Mouse (Mus musculus): ENCODE results near the gene Ctsd. TPM values are rescaled to one million over a fixed set of nuclear protein-coding genes. Genes with fewer than 3 reads are reported as not detected.

Ctsd gene
- polyA plus RNA-seq, 1 experiment from 2014 or later = 312 TPM

GRCm38 (mm10) chr7:142370937-142371336, 16.9 kb downstream of the Ctsd start:
- Histone ChIP-seq H3K27ac (no peak overlapping the region), H3K9me3 (replicated peaks) (no peaks in the 10 kb centered on the region), H3K9ac (no peak overlapping the region), H3K36me3 (peaks cover 6% of the 10 kb centered on the region), H3K4me1 (peaks cover 31% of the 10 kb centered on the region), H3K4me2 (peak overlapping the region; percentile 91), H3K4me3 (replicated peaks) (0 out of 2 replicates have a peak overlapping the region, but pooled peaks have one; percentile 47), H3K27me3 (peaks cover 41% of the 10 kb centered on the region)
- 85% methylated on average over 18 of the region's 18 CpGs for WGBS
- ATAC-seq (replicated peaks; ENCODE audit: low FRiP score) = no peak

GRCm38 (mm10) chr7:142369820-142370219, 18.0 kb downstream of the Ctsd start:
- Histone ChIP-seq H3K9ac (no peak overlapping the region), H3K4me2 (0 out of 2 replicates have a peak overlapping the region, but pooled peaks have one; percentile 7), H3K27me3 (peaks cover 41% of the 10 kb centered on the region), H3K36me3 (no peaks in the 10 kb centered on the region), H3K4me1 (peaks cover 31% of the 10 kb centered on the region), H3K4me3 (replicated peaks) (no peak overlapping the region), H3K27ac (no peak overlapping the region), H3K9me3 (replicated peaks) (no peaks in the 10 kb centered on the region)
- WGBS = 54% methylated on average over 6 of the region's 6 CpGs
- no peak for ATAC-seq (replicated peaks; ENCODE audit: low FRiP score)

- H3K4me3 ChIP-seq (replicated peaks) = no peak overlapping the region
- H3K36me3 ChIP-seq = no peaks in the 10 kb centered on the region
- no peak overlapping the region for H3K27ac ChIP-seq
- no peak overlapping the region for H3K9ac ChIP-seq
- peaks cover 24% of the 10 kb centered on the region for H3K4me1 ChIP-seq
- no peak for ATAC-seq (replicated peaks; ENCODE audit: low FRiP score)
- 68% methylated on average over 2 of the region's 2 CpGs for WGBS
- H3K27me3 ChIP-seq = peaks cover 41% of the 10 kb centered on the region
- no peaks in the 10 kb centered on the region for H3K9me3 ChIP-seq (replicated peaks)
- no peak overlapping the region for H3K4me2 ChIP-seq
Observed at GRCm38 (mm10) chr7:142368856-142369255, 19.0 kb downstream of the Ctsd start.

GRCm38 (mm10) chr7:142363107-142363506, 24.7 kb downstream of the Ctsd start:
- Histone ChIP-seq H3K4me2 (no peak overlapping the region), H3K4me3 (replicated peaks) (no peak overlapping the region), H3K4me1 (0 out of 2 replicates have a peak, but pooled peaks cover 6% of the 10 kb centered on the region), H3K27ac (no peak overlapping the region), H3K9me3 (replicated peaks) (no peaks in the 10 kb centered on the region), H3K36me3 (no peaks in the 10 kb centered on the region), H3K27me3 (no peaks in the 10 kb centered on the region), H3K9ac (no peak overlapping the region)
- ATAC-seq (replicated peaks; ENCODE audit: low FRiP score) = no peak
- 70% methylated on average over 4 of the region's 4 CpGs for WGBS

GRCm38 (mm10) chr7:142360743-142361142, 27.1 kb downstream of the Ctsd start:
- 0 out of 2 replicates have a peak, but pooled peaks cover 6% of the 10 kb centered on the region for H3K4me1 ChIP-seq
- H3K27me3 ChIP-seq = no peaks in the 10 kb centered on the region
- H3K9ac ChIP-seq = no peak overlapping the region
- no peak overlapping the region for H3K4me3 ChIP-seq (replicated peaks)
- no peak overlapping the region for H3K4me2 ChIP-seq
- no peak for ATAC-seq (replicated peaks; ENCODE audit: low FRiP score)
- H3K36me3 ChIP-seq = no peaks in the 10 kb centered on the region
- H3K27ac ChIP-seq = no peak overlapping the region
- no peaks in the 10 kb centered on the region for H3K9me3 ChIP-seq (replicated peaks)

- H3K9me3 ChIP-seq (replicated peaks) = no peaks in the 10 kb centered on the region
- 61% methylated on average over 8 of the region's 8 CpGs for WGBS
- ATAC-seq (replicated peaks; ENCODE audit: low FRiP score) = no peak
Observed at GRCm38 (mm10) chr7:142359129-142359528, 28.7 kb downstream of the Ctsd start.

GRCm38 (mm10) chr7:142357566-142357965, 30.3 kb downstream of the Ctsd start:
- Histone ChIP-seq H3K4me2 (no peak overlapping the region), H3K27me3 (no peaks in the 10 kb centered on the region), H3K9me3 (replicated peaks) (no peaks in the 10 kb centered on the region), H3K4me1 (peaks cover 15% of the 10 kb centered on the region; the same call in 1 of the 2 replicates), H3K27ac (no peak overlapping the region), H3K36me3 (no peaks in the 10 kb centered on the region), H3K9ac (no peak overlapping the region), H3K4me3 (replicated peaks) (no peak overlapping the region)
- whole genome bisulfite sequencing = 76% methylated on average over 3 of the region's 3 CpGs
- ATAC-seq (replicated peaks; ENCODE audit: low FRiP score) = no peak

More at GRCm38 (mm10) chr7:142359129-142359528, 28.7 kb downstream of the Ctsd start:
- Histone ChIP-seq H3K4me1 (0 out of 2 replicates have a peak, but pooled peaks cover 12% of the 10 kb centered on the region), H3K36me3 (no peaks in the 10 kb centered on the region), H3K27me3 (no peaks in the 10 kb centered on the region), H3K27ac (no peak overlapping the region), H3K4me3 (replicated peaks) (no peak overlapping the region), H3K4me2 (no peak overlapping the region), H3K9ac (no peak overlapping the region)

- Histone ChIP-seq H3K9me3 (replicated peaks) (no peaks in the 10 kb centered on the region), H3K4me2 (no peak overlapping the region), H3K27ac (no peak overlapping the region; the same call in 1 of the 2 replicates), H3K9ac (no peak overlapping the region), H3K4me1 (peaks cover 24% of the 10 kb centered on the region), H3K27me3 (no peaks in the 10 kb centered on the region), H3K4me3 (replicated peaks) (no peak overlapping the region), H3K36me3 (no peaks in the 10 kb centered on the region)
- WGBS = 52% methylated on average over 8 of the region's 8 CpGs
- peak; percentile 27; the same call in 1 of the 2 replicates for ATAC-seq (replicated peaks; ENCODE audit: low FRiP score)
Observed at GRCm38 (mm10) chr7:142354661-142355233, 33.1 kb downstream of the Ctsd start.

GRCm38 (mm10) chr7:142353854-142354253, 34.0 kb downstream of the Ctsd start:
- ATAC-seq (replicated peaks; ENCODE audit: low FRiP score) = no peak
- Histone ChIP-seq H3K36me3 (no peaks in the 10 kb centered on the region), H3K27me3 (no peaks in the 10 kb centered on the region), H3K9ac (no peak overlapping the region), H3K4me2 (no peak overlapping the region), H3K27ac (no peak overlapping the region), H3K4me3 (replicated peaks) (no peak overlapping the region), H3K4me1 (peaks cover 22% of the 10 kb centered on the region), H3K9me3 (replicated peaks) (no peaks in the 10 kb centered on the region)
- WGBS = 71% methylated on average over 5 of the region's 5 CpGs

- 0 out of 2 replicates have a peak overlapping the region, but pooled peaks have one; percentile 27 for H3K27ac ChIP-seq
- H3K4me3 ChIP-seq (replicated peaks) = no peak overlapping the region
- no peaks in the 10 kb centered on the region for H3K9me3 ChIP-seq (replicated peaks)
- no peaks in the 10 kb centered on the region for H3K36me3 ChIP-seq
- ATAC-seq (replicated peaks; ENCODE audit: low FRiP score) = no peak
- no peaks in the 10 kb centered on the region for H3K27me3 ChIP-seq
- H3K9ac ChIP-seq = no peak overlapping the region
- no peak overlapping the region for H3K4me2 ChIP-seq
- H3K4me1 ChIP-seq = peaks cover 25% of the 10 kb centered on the region
- 56% methylated on average over 5 of the region's 5 CpGs for WGBS
Observed at GRCm38 (mm10) chr7:142351569-142351968, 36.3 kb downstream of the Ctsd start.

GRCm38 (mm10) chr7:142349308-142349961, 38.4 kb downstream of the Ctsd start:
- H3K4me3 ChIP-seq (replicated peaks) = no peak overlapping the region
- peaks cover 20% of the 10 kb centered on the region for H3K4me1 ChIP-seq
- no peaks in the 10 kb centered on the region for H3K36me3 ChIP-seq
- no peak overlapping the region for H3K9ac ChIP-seq
- 22% methylated on average over 9 of the region's 9 CpGs for WGBS
- no peaks in the 10 kb centered on the region for H3K27me3 ChIP-seq
- H3K9me3 ChIP-seq (replicated peaks) = no peaks in the 10 kb centered on the region
- peak overlapping the region; percentile 69 for H3K27ac ChIP-seq
- ATAC-seq (replicated peaks; ENCODE audit: low FRiP score) = peak; percentile 73
- no peak overlapping the region for H3K4me2 ChIP-seq

- WGBS = 67% methylated on average over 4 of the region's 4 CpGs
- no peak overlapping the region for H3K27ac ChIP-seq
Observed at GRCm38 (mm10) chr7:142347542-142347941, 40.3 kb downstream of the Ctsd start.

More at GRCm38 (mm10) chr7:142347542-142347941, 40.3 kb downstream of the Ctsd start:
- Histone ChIP-seq H3K36me3 (no peaks in the 10 kb centered on the region), H3K4me3 (replicated peaks) (no peak overlapping the region), H3K9me3 (replicated peaks) (no peaks in the 10 kb centered on the region), H3K9ac (no peak overlapping the region), H3K4me2 (no peak overlapping the region), H3K27me3 (no peaks in the 10 kb centered on the region), H3K4me1 (peaks cover 15% of the 10 kb centered on the region)
- no peak for ATAC-seq (replicated peaks; ENCODE audit: low FRiP score)
